Mouse (Mus musculus): ENCODE results near the gene Angptl2. TPM values are rescaled to one million over a fixed set of nuclear protein-coding genes. Genes with fewer than 3 reads are reported as not detected.

The Angptl2 gene
- total RNA-seq, 2 experiments from 2014 or later = 38.7 to 43.8 TPM

- DNase-seq = no peak
Measured at GRCm38 (mm10) chr2:33270569-33270968, 54.7 kb downstream of the Angptl2 start.

- DNase-seq = no peak
Measured at GRCm38 (mm10) chr2:33271511-33271910, 55.6 kb downstream of the Angptl2 start.

GRCm38 (mm10) chr2:33272665-33273439 lies 57.0 kb downstream of the Angptl2 start:
- peak; percentile 57 to 59 for DNase-seq

GRCm38 (mm10) chr2:33274719-33275490 lies 59.0 kb downstream of the Angptl2 start:
- DNase-seq = peak; percentile 56 to 64

- no peak for DNase-seq
Measured at GRCm38 (mm10) chr2:33279758-33280157, 63.9 kb downstream of the Angptl2 start.

GRCm38 (mm10) chr2:33280525-33280924 lies 64.7 kb downstream of the Angptl2 start:
- DNase-seq = no peak

- no peak for DNase-seq
Measured at GRCm38 (mm10) chr2:33281807-33282206, 65.9 kb downstream of the Angptl2 start.

GRCm38 (mm10) chr2:33282877-33283276 lies 67.0 kb downstream of the Angptl2 start:
- DNase-seq = peak; percentile 81 to 85

- peak; percentile 60 to 75 for DNase-seq
Measured at GRCm38 (mm10) chr2:33283674-33284073, 67.8 kb downstream of the Angptl2 start.

GRCm38 (mm10) chr2:33288837-33289236 lies 73.0 kb downstream of the Angptl2 start:
- DNase-seq = no peak

GRCm38 (mm10) chr2:33290491-33290890 lies 74.6 kb downstream of the Angptl2 start:
- no peak for DNase-seq

- no peak for DNase-seq
Measured at GRCm38 (mm10) chr2:33292057-33292456, 76.2 kb downstream of the Angptl2 start.

- no peak for DNase-seq
Measured at GRCm38 (mm10) chr2:33295115-33295514, 79.2 kb downstream of the Angptl2 start.

Other genes with a start within 250 kb of the Angptl2 start
- 10 to 100 TPM; 15.0 to 17.3 TPM for gene Slc2a8, start 234.0 kb upstream of the Angptl2 start, total RNA-seq (2021)
- 1 to 10 TPM; 2.2 to 2.6 TPM for gene Garnl3, start 84.4 kb upstream of the Angptl2 start, total RNA-seq (2021)
- 1 to 10 TPM; 6.6 to 7.3 TPM for gene Ralgps1, start 155.4 kb downstream of the Angptl2 start, total RNA-seq (2021)
- gene Zbtb34, start 215.3 kb downstream of the Angptl2 start, total RNA-seq (2021) = 1 to 10 TPM; 4.7 to 8.0 TPM

Measured in heart, adult 18-20 months (tissue).